Comparison of ENCODE assay signal across 17 mouse cellular contexts in genomic region chr1:43520989-43521371, GRCm38 (mm10).
DNase-seq lines count a peak whose midpoint lies in the region; ATAC-seq and TF ChIP-seq lines count a peak whose summit lies in the region.
"Had no signal": no experiment of that assay in that cellular context is flagged by ENCODE, and none has a peak within 500 bp of the region (broad histone marks: within the 10 kb centered on the region; RNA-seq: fewer than 3 reads in every experiment).

No protein-coding gene starts in this region.

- no peaks in the 10 kb centered on the region for H3K27me3 ChIP-seq in intestine, postnatal 0 days (replicated peaks; ENCODE audit: control insufficient read depth, insufficient read depth, low read length)
- no peaks in the 10 kb centered on the region for H3K27me3 ChIP-seq in megakaryocyte, embryonic 14.5 days (replicated peaks)
- H3K27me3 ChIP-seq: midbrain, embryonic 12.5 days; neural tube, embryonic 12.5 days; Patski had no signal

- no peak overlapping the region for H3K9ac ChIP-seq in intestine, postnatal 0 days (ENCODE audit: low read depth, low read length)
- H3K9ac ChIP-seq: midbrain, embryonic 12.5 days; neural tube, embryonic 12.5 days had no signal

- H3K9me3 ChIP-seq in intestine, postnatal 0 days (ENCODE audit: control insufficient read depth), result no peaks in the 10 kb centered on the region
- H3K9me3 ChIP-seq in megakaryocyte, embryonic 14.5 days, result no peaks in the 10 kb centered on the region
- H3K9me3 ChIP-seq: midbrain, embryonic 12.5 days; neural tube, embryonic 12.5 days had no signal

- H3K36me3 ChIP-seq in intestine, postnatal 0 days (ENCODE audit: control insufficient read depth, insufficient read depth), result no peaks in the 10 kb centered on the region
- H3K36me3 ChIP-seq in megakaryocyte, embryonic 14.5 days (replicated peaks; ENCODE audit: low read length), result peaks cover 74% of the 10 kb centered on the region
- H3K36me3 ChIP-seq: midbrain, embryonic 12.5 days; neural tube, embryonic 12.5 days had no signal

- H3K27ac ChIP-seq in intestine, postnatal 0 days (ENCODE audit: low read depth, low read length), result peak overlapping the region; percentile 79
- H3K27ac ChIP-seq: midbrain, embryonic 12.5 days; neural tube, embryonic 12.5 days had no signal

- peak; percentile 68 for ATAC-seq in intestine, postnatal 0 days
- ATAC-seq: Patski had no signal

- peaks cover 14% of the 10 kb centered on the region for H3K4me1 ChIP-seq in intestine, postnatal 0 days (replicated peaks; ENCODE audit: control insufficient read depth, insufficient read depth, low read length)
- H3K4me1 ChIP-seq in megakaryocyte, embryonic 14.5 days, result peaks cover 93% of the 10 kb centered on the region
- H3K4me1 ChIP-seq: midbrain, embryonic 12.5 days had no signal

- H3K4me3 ChIP-seq in intestine, postnatal 0 days (ENCODE audit: low read depth, low read length), result no peak overlapping the region
- H3K4me3 ChIP-seq in megakaryocyte, embryonic 14.5 days (replicated peaks), result peak overlapping the region; percentile 77
- H3K4me3 ChIP-seq: midbrain, embryonic 12.5 days; neural tube, embryonic 12.5 days had no signal

- TF ChIP-seq CTCF in intestine, postnatal 0 days (IDR thresholded peaks at IDR 0.05; ENCODE audit: low read depth), result no peak; the same call in 1 of the 2 replicates

- 48% methylated on average over 3 of the region's 3 CpGs for WGBS in intestine, postnatal 0 days

- peak; percentile 30 for DNase-seq in lung, postnatal 36 days
- no peak for DNase-seq in lung, postnatal 14 days
- no peak for DNase-seq in right cerebral cortex, postnatal 25 days
- no peak for DNase-seq in kidney, adult 9 months
- DNase-seq in adrenal gland, adult 2 months, result no peak
- no peak for DNase-seq in urinary bladder, adult 18-20 months (ENCODE audit: low spot score in 2 of 2)
- DNase-seq: adrenal gland, adult 8-10 months; heart, adult 11 months; heart, postnatal 10 days; kidney, postnatal 36 days; layer of hippocampus, postnatal 36 days; retina, postnatal 1 day had no signal

- H3K4me2 ChIP-seq in intestine, postnatal 0 days (replicated peaks; ENCODE audit: low read depth), result no peak overlapping the region
- H3K4me2 ChIP-seq: midbrain, embryonic 12.5 days; neural tube, embryonic 12.5 days had no signal
